Mouse (Mus musculus): ENCODE results near the gene Prep.
"Not testable (repeated sequence)": the region's sequence is repeated elsewhere in the genome, so short reads cannot be mapped to it uniquely, and the experiment has no call there.

Prep gene

GRCm38 (mm10) chr10:45121637-45122036 lies 54.6 kb downstream of the Prep start:
- no peak for DNase-seq

- no peak for DNase-seq
Measured at GRCm38 (mm10) chr10:45122476-45122875, 55.5 kb downstream of the Prep start.

- DNase-seq: no peak
Measured at GRCm38 (mm10) chr10:45123011-45123410, 56.0 kb downstream of the Prep start.

GRCm38 (mm10) chr10:45129105-45129504 lies 62.1 kb downstream of the Prep start:
- peak in 1 of 2 experiments; percentile 12 for DNase-seq

GRCm38 (mm10) chr10:45130004-45130403 lies 63.0 kb downstream of the Prep start:
- DNase-seq: no peak

- DNase-seq: peak; percentile 32 to 74
Measured at GRCm38 (mm10) chr10:45132371-45132770, 65.4 kb downstream of the Prep start.

GRCm38 (mm10) chr10:45136806-45137205 lies 69.8 kb downstream of the Prep start:
- DNase-seq: no peak

GRCm38 (mm10) chr10:45139910-45140309 lies 72.9 kb downstream of the Prep start:
- DNase-seq: no peak

- no peak for DNase-seq
Measured at GRCm38 (mm10) chr10:45140474-45141212, 73.6 kb downstream of the Prep start.

- DNase-seq: no peak
Measured at GRCm38 (mm10) chr10:45142359-45142758, 75.4 kb downstream of the Prep start.

GRCm38 (mm10) chr10:45144038-45144817 lies 77.2 kb downstream of the Prep start:
- DNase-seq: no peak

GRCm38 (mm10) chr10:45146821-45147220 lies 79.8 kb downstream of the Prep start:
- no peak for DNase-seq

GRCm38 (mm10) chr10:45151137-45151536 lies 84.1 kb downstream of the Prep start:
- no peak for DNase-seq

- no peak for DNase-seq
Measured at GRCm38 (mm10) chr10:45151771-45152692, 85.0 kb downstream of the Prep start.

- DNase-seq: no peak
Measured at GRCm38 (mm10) chr10:45154557-45155060, 87.6 kb downstream of the Prep start.

GRCm38 (mm10) chr10:45165851-45166250 lies 98.8 kb downstream of the Prep start:
- no peak for DNase-seq

- no peak for DNase-seq
Measured at GRCm38 (mm10) chr10:45173927-45174326, 106.9 kb downstream of the Prep start.

GRCm38 (mm10) chr10:45174345-45174744 lies 107.3 kb downstream of the Prep start:
- DNase-seq: no peak

GRCm38 (mm10) chr10:45177798-45178197 lies 110.8 kb downstream of the Prep start, which contains the start of gene Popdc3:
Gene Popdc3, plus strand, starts transcription at chr10:45178098.
- not testable (repeated sequence) for DNase-seq

GRCm38 (mm10) chr10:45180677-45181326 lies 113.8 kb downstream of the Prep start:
- DNase-seq: no peak

- DNase-seq: no peak
Measured at GRCm38 (mm10) chr10:45181344-45181743, 114.3 kb downstream of the Prep start.

- no peak for DNase-seq
Measured at GRCm38 (mm10) chr10:45185457-45185856, 118.5 kb downstream of the Prep start.
